Mouse (Mus musculus) ES-Bruce4 (cell line): Measurements from ENCODE around the gene Slc45a1. TPM values are rescaled to one million over a fixed set of nuclear protein-coding genes. Genes with fewer than 3 reads are reported as not detected.

Source experiments
- H3K27ac ChIP-seq: 2 replicates; pipeline ENCODE4 v1.5.1; 2012; ENCODE audit warnings: low read length, inconsistent platforms; ENCODE audit not compliant: insufficient read depth
- H3K27me3 ChIP-seq: 2 replicates; pipeline ENCODE4 v1.6.1; 2012; ENCODE audit warnings: mild to moderate bottlenecking, low read length, inconsistent platforms; ENCODE audit not compliant: control insufficient read depth, poor library complexity, insufficient read depth, severe bottlenecking
- H3K36me3 ChIP-seq: 2 replicates; pipeline ENCODE4 v1.6.1; 2012; ENCODE audit warnings: inconsistent platforms, mild to moderate bottlenecking, low read length, moderate library complexity; ENCODE audit not compliant: control insufficient read depth, poor library complexity, insufficient read depth, severe bottlenecking
- H3K4me1 ChIP-seq: one replicate; pipeline ENCODE4 v1.8.1; 2011; ENCODE audit warnings: low read length; ENCODE audit not compliant: control insufficient read depth, insufficient read depth
- H3K4me3 ChIP-seq: 2 replicates; pipeline ENCODE4 v1.5.1; 2011; ENCODE audit warnings: low read depth, mild to moderate bottlenecking, low read length
- H3K9ac ChIP-seq: 2 replicates; pipeline ENCODE4 v1.6.1; 2012; ENCODE audit warnings: low read depth, mild to moderate bottlenecking, inconsistent platforms; ENCODE audit not compliant: poor library complexity, severe bottlenecking
- H3K9me3 ChIP-seq: replicated peaks from 2 replicates; pipeline ENCODE4 v1.6.1; 2012; ENCODE audit warnings: mild to moderate bottlenecking, low read length, inconsistent platforms; ENCODE audit not compliant: control insufficient read depth, poor library complexity, insufficient read depth, severe bottlenecking
- CTCF ChIP-seq: IDR thresholded peaks from one replicate; pipeline ENCODE4 v1.8.1; 2011; ENCODE audit warnings: low read depth, low read length
- EP300 ChIP-seq: IDR thresholded peaks from 2 replicates; pipeline ENCODE4 v1.6.1; 2011; ENCODE audit warnings: low read depth, low read length; ENCODE audit not compliant: insufficient read depth
- POLR2A ChIP-seq: IDR thresholded peaks from one replicate; pipeline ENCODE4 v1.8.1; 2011; ENCODE audit warnings: low read length; ENCODE audit not compliant: insufficient read depth
- polyA plus RNA-seq: library from polyadenylated mRNA; stranded (reverse); fragments of >200 nt; gene quantifications from 2 replicates; pipeline ENCODE4 v1.2.4, GENCODE M21; 2011; ENCODE audit warnings: low read depth; ENCODE audit not compliant: missing spikeins, insufficient read depth, insufficient read length

The Slc45a1 gene
- polyA plus RNA-seq, 1 experiment: 0.90 TPM

- H3K27ac ChIP-seq: peak overlapping the region; percentile 87
- peak overlapping the region; percentile 46 for H3K9ac ChIP-seq
- H3K4me3 ChIP-seq: peak overlapping the region; percentile 38
- H3K27me3 ChIP-seq: no peaks in the 10 kb centered on the region
- TF ChIP-seq CTCF (no peak), POLR2A (peak; percentile 29), EP300 (peak; percentile 84)
- no peaks in the 10 kb centered on the region for H3K9me3 ChIP-seq
- H3K36me3 ChIP-seq: no peaks in the 10 kb centered on the region
- peaks cover 5% of the 10 kb centered on the region for H3K4me1 ChIP-seq
Measured at GRCm38 (mm10) chr4:150677846-150678224, 25.9 kb upstream of the Slc45a1 start.

GRCm38 (mm10) chr4:150677126-150677845 is 25.3 kb upstream of the Slc45a1 start:
- Histone ChIP-seq H3K4me3 (peak overlapping the region; percentile 27), H3K36me3 (no peaks in the 10 kb centered on the region), H3K9me3 (no peaks in the 10 kb centered on the region), H3K4me1 (peaks cover 5% of the 10 kb centered on the region), H3K27ac (peak overlapping the region; percentile 83), H3K9ac (0 out of 2 replicates have a peak overlapping the region, but pooled peaks have one; percentile 44), H3K27me3 (no peaks in the 10 kb centered on the region)
- no peak for TF ChIP-seq CTCF
- TF ChIP-seq EP300: no peak
- no peak for TF ChIP-seq POLR2A

- Histone ChIP-seq H3K4me1 (peaks cover 5% of the 10 kb centered on the region), H3K4me3 (no peak overlapping the region), H3K36me3 (no peaks in the 10 kb centered on the region), H3K9ac (no peak overlapping the region), H3K9me3 (no peaks in the 10 kb centered on the region), H3K27ac (no peak overlapping the region), H3K27me3 (no peaks in the 10 kb centered on the region)
- TF ChIP-seq EP300 (no peak), POLR2A (no peak), CTCF (no peak)
Measured at GRCm38 (mm10) chr4:150676029-150676428, 24.1 kb upstream of the Slc45a1 start.

DNA sequence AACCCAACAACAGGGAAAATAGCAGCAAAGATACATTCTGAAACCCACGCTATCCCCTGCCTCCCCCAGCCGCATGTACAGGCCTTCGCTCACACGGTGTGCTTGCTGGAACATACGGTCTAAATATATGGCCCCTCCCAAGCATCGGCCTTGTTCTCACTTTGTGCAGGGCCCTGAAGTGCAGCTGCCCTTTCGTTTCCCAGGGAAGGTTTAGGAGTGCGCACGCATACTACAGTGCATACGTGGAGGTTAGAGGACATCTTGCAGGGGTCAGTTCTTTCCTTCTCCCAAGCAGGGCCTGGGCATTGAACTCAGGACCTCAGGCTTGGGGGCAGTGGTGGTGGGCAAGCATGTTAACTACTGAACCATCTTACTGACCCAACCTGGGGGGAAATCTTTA is 23.3 kb upstream of the Slc45a1 start:
- 0 out of 2 replicates have a peak, but pooled peaks have one; percentile 19 for TF ChIP-seq EP300
- no peak for TF ChIP-seq CTCF
- Histone ChIP-seq H3K4me1 (peaks cover 5% of the 10 kb centered on the region), H3K4me3 (no peak overlapping the region), H3K27ac (no peak overlapping the region), H3K36me3 (no peaks in the 10 kb centered on the region), H3K27me3 (no peaks in the 10 kb centered on the region), H3K9me3 (no peaks in the 10 kb centered on the region), H3K9ac (no peak overlapping the region)

DNA sequence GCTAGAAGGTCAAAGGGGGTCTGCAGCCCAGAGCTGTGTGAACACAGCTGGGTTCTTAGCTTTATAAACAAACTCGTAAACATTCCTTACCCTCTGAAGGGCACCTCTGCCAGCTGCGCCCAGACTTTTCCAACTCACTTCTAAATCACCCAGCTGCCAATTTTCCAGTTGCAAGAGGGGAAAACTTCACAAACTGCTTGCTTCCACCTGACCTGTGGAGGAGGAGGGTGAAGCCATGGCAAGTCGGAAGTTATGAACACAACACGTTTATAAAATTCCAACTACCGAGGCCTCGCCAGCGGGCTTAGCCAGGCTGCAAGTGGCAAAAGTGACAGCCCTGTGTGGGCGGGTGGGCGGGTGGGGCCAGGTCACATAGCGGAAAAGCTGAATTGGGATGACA is 13.8 kb upstream of the Slc45a1 start:
- Histone ChIP-seq H3K36me3 (no peaks in the 10 kb centered on the region), H3K9ac (no peak overlapping the region), H3K4me1 (peaks cover 2% of the 10 kb centered on the region), H3K9me3 (no peaks in the 10 kb centered on the region), H3K4me3 (no peak overlapping the region), H3K27ac (no peak overlapping the region), H3K27me3 (no peaks in the 10 kb centered on the region)
- TF ChIP-seq POLR2A: no peak
- no peak for TF ChIP-seq CTCF

DNA sequence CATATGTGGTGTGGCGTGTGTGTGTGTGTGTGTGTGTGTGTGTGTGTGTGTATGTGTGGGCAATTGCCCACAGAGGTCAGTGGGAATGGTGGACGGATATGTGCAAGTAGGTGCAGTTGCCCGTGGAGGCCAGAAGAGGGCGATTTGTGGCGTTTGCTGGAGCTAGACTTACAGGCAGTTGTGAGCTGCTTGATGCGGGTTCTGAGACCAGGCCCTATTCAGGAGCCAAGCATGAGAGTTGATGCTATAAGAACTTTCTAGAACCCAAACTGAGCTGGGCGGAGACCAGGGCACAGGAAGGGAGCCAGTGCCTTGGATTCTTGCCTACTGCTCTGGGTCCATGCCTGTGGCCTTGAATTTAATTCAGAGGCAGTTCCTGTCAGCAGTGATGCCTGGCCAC is 12.8 kb upstream of the Slc45a1 start:
- no peaks in the 10 kb centered on the region for H3K36me3 ChIP-seq
- H3K4me1 ChIP-seq: peaks cover 7% of the 10 kb centered on the region
- no peak overlapping the region for H3K9ac ChIP-seq
- TF ChIP-seq CTCF (peak; percentile 86), EP300 (no peak), POLR2A (no peak)
- H3K27ac ChIP-seq: no peak overlapping the region
- H3K9me3 ChIP-seq: no peaks in the 10 kb centered on the region
- no peak overlapping the region for H3K4me3 ChIP-seq
- H3K27me3 ChIP-seq: no peaks in the 10 kb centered on the region
